Mouse (Mus musculus) heart, postnatal 10 days (tissue): ENCODE data around the gene Emb. TPM values are rescaled to one million over a fixed set of nuclear protein-coding genes. Genes with fewer than 3 reads are reported as not detected.

Source experiments
- DNase-seq, 2 experiments: peaks; one replicate each; pipeline ENCODE4 v3.0.0; 2021
- intact Hi-C: fragments of 180-260 bp; cut with DNase I; formaldehyde crosslinking; loops from one replicate; pipeline ENCODE4 v1.15.1; 2025
- total RNA-seq, 2 experiments: library from RNA; stranded (reverse); gene quantifications; 2 replicates each; pipeline ENCODE4 v1.2.3; 2021

Emb gene
- total RNA-seq, 2 experiments from 2014 or later: 13.2 to 14.3 TPM

GRCm38 (mm10) chr13:117311446-117312225 is 103.3 kb downstream of the Emb start:
- peak; percentile 72 to 84 for DNase-seq
- intact Hi-C loops: loop anchor here (5.0 kb wide), 1 partner anchor 109 kb away; no protein-coding TSS in a partner anchor

Other genes starting within 250 kb of the Emb start
- 10 to 100 TPM; 11.2 to 14.8 TPM for gene Parp8, start 183.0 kb upstream of the Emb start, total RNA-seq
- gene Gm17509, start 12.5 kb downstream of the Emb start, total RNA-seq: not detected